Mouse (Mus musculus) kidney, adult 2 months (tissue): ENCODE data around the gene Als2cl.

Source experiments
- CTCF ChIP-seq: fragments of 200-500 bp; conservative IDR thresholded peaks from 2 replicates; pipeline ENCODE4 v1.5.1; 2011; ENCODE audit warnings: low read depth, mild to moderate bottlenecking, control low read depth, low read length, moderate library complexity, mixed read lengths; ENCODE audit not compliant: insufficient read depth, insufficient read length
- POLR2A ChIP-seq: fragments of 200-500 bp; IDR thresholded peaks from one replicate; pipeline ENCODE4 v1.6.1; 2011; ENCODE audit warnings: low read depth, low read length, control low read depth

DNA sequence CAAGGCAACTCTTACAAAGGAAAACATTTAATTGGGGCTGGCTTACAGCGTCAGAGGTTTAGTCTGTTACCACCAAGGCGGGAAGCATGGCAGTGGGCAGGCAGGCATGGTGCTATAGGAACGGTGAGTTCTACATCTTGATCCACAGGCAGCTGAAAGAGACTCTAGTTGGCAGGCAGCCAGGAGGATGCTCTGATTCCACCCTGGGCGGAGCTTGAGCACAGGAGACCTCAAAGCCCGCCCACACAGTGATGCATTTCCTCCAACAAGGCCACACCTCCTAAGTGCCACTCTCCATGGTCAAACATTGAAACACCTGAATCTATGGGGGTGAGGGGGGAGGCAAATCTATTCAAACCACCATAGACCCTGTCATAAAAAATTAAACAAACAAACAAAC lies 46.6 kb upstream of the Als2cl start:
- no peak for TF ChIP-seq POLR2A
- no peak for TF ChIP-seq CTCF
